Mouse (Mus musculus) lung, postnatal 10 days (tissue): ENCODE results near the gene Iqcf1.
"Not testable (repeated sequence)": the region's sequence is repeated elsewhere in the genome, so short reads cannot be mapped to it uniquely, and the experiment has no call there.

Source experiments
- DNase-seq: peaks from one replicate; pipeline ENCODE4 v3.0.0; 2021

The Iqcf1 gene

GRCm38 (mm10) chr9:106483606-106484005 lies 16.2 kb upstream of the Iqcf1 start:
- DNase-seq = no peak

- DNase-seq = no peak
Measured at GRCm38 (mm10) chr9:106485076-106485475, 14.7 kb upstream of the Iqcf1 start.

GRCm38 (mm10) chr9:106487602-106488001 lies 12.2 kb upstream of the Iqcf1 start:
- not testable (repeated sequence) for DNase-seq

GRCm38 (mm10) chr9:106501846-106502245 lies 2.1 kb downstream of the Iqcf1 start:
- DNase-seq = no peak

GRCm38 (mm10) chr9:106504246-106504645 lies 4.5 kb downstream of the Iqcf1 start:
- no peak for DNase-seq

GRCm38 (mm10) chr9:106509356-106509755 lies 9.6 kb downstream of the Iqcf1 start:
- no peak for DNase-seq

GRCm38 (mm10) chr9:106512729-106513450 lies 13.1 kb downstream of the Iqcf1 start:
- DNase-seq = peak; percentile 64

GRCm38 (mm10) chr9:106513566-106513965 lies 13.8 kb downstream of the Iqcf1 start:
- no peak for DNase-seq

GRCm38 (mm10) chr9:106514273-106514672 lies 14.5 kb downstream of the Iqcf1 start, which contains the start of gene Iqcf5:
Iqcf5 (plus strand) TSS chr9:106514573.
- DNase-seq = no peak

GRCm38 (mm10) chr9:106519433-106519832 lies 19.7 kb downstream of the Iqcf1 start:
- no peak for DNase-seq

GRCm38 (mm10) chr9:106519909-106520308 lies 20.1 kb downstream of the Iqcf1 start:
- DNase-seq = no peak

GRCm38 (mm10) chr9:106531833-106532232 lies 32.1 kb downstream of the Iqcf1 start:
- peak; percentile 31 for DNase-seq

GRCm38 (mm10) chr9:106534296-106534695 lies 34.5 kb downstream of the Iqcf1 start:
- no peak for DNase-seq

GRCm38 (mm10) chr9:106534975-106535374 lies 35.2 kb downstream of the Iqcf1 start:
- no peak for DNase-seq
